In the genomic region with DNA sequence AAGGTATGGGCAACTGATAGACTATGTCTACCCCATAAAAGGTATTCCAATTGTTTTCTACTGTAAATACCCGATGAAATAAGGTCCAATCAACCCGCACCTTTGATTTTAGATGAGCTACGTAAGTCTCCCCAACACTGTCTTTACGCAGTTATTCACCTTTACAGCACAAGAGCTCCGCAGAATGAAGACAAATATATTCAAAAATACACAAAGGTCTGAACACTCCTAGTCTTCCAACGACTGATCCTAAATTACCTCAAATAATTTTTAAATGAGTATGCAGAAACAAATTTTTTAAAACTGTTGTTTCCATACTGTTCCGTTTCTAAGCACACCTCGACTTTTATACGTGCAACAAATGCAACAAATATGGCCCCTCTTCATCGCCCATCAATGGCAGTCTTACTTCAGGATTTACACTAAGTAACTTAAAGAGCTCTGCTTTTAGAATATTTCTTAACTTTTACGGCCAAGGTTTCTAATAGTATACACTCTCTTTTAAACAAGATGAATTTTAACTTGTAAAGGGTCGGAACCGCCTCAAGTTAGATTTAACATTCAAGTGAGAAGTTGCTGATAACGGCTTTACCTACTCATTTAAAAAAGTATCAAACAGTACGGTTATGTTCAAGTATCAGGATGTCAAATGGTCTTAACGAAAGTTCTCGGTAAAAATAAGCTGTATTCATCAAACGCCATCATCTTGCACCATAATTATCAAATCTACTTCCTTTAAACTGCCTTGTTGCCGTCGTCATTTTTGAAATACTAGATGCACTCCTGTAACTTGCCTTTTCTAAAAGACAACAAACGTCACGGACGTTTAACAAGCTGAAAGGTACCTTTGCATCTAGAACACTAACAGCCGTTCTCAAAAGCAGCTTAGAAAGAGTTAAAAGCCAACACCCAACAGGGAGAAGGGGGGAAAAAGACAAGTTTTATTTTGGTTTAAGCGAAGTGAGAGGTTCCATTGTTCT, we compare ENCODE assay signal across 8 mouse cellular contexts. TPM values are rescaled to one million over a fixed set of nuclear protein-coding genes. Genes with fewer than 3 reads are reported as not detected.
A peak's percentile ranks its signal among the peaks of the same experiment; 100 is the strongest.
DNase-seq lines count a peak whose midpoint lies in the region; ATAC-seq and TF ChIP-seq lines count a peak whose summit lies in the region.

No protein-coding gene starts in this region.

- no peaks in the 10 kb centered on the region for H3K36me3 ChIP-seq in lung, postnatal 0 days (ENCODE audit: insufficient read depth, low read length)
- 0 out of 2 replicates have a peak, but pooled peaks cover 2% of the 10 kb centered on the region for H3K36me3 ChIP-seq in heart, postnatal 0 days (replicated peaks; ENCODE audit: control insufficient read depth, insufficient read depth, low read length)
- H3K36me3 ChIP-seq in midbrain, embryonic 12.5 days, result peaks cover 7% of the 10 kb centered on the region; the same call in 1 of the 2 replicates

- peak overlapping the region; percentile 48 for H3K4me2 ChIP-seq in lung, postnatal 0 days (replicated peaks; ENCODE audit: low read depth, low read length)
- H3K4me2 ChIP-seq in heart, postnatal 0 days (ENCODE audit: low read depth, low read length), result peak overlapping the region; percentile 63
- peak overlapping the region; percentile 57 for H3K4me2 ChIP-seq in midbrain, embryonic 12.5 days (replicated peaks)

- DNase-seq in lung, postnatal 0 days (ENCODE audit: low spot score), result peak; percentile 79
- no peak for DNase-seq in lung, postnatal 4 days
- peak; percentile 54 for DNase-seq in adipocyte (ENCODE audit: low spot score)
- DNase-seq in heart, postnatal 0 days (ENCODE audit: low spot score), result no peak
- no peak for DNase-seq in cerebellum, adult 18-20 months
- no peak for DNase-seq in left cerebral cortex, adult 8-10 months (ENCODE audit: low spot score in 2 of 2)

- WGBS in lung, postnatal 0 days, result under 1% methylated on average over 25 of the region's 25 CpGs
- WGBS in heart, postnatal 0 days, result under 1% methylated on average over 25 of the region's 25 CpGs
- under 1% methylated on average over 25 of the region's 25 CpGs for WGBS in midbrain, embryonic 12.5 days

- peak overlapping the region; percentile 100 for H3K9ac ChIP-seq in lung, postnatal 0 days (replicated peaks; ENCODE audit: low read depth)
- H3K9ac ChIP-seq in heart, postnatal 0 days (replicated peaks; ENCODE audit: low read depth, low read length), result peak overlapping the region; percentile 100
- peak overlapping the region; percentile 100 for H3K9ac ChIP-seq in midbrain, embryonic 12.5 days (replicated peaks)

- no peaks in the 10 kb centered on the region for H3K9me3 ChIP-seq in lung, postnatal 0 days (ENCODE audit: low read length)
- no peaks in the 10 kb centered on the region for H3K9me3 ChIP-seq in heart, postnatal 0 days (replicated peaks; ENCODE audit: control insufficient read depth, low read length)
- H3K9me3 ChIP-seq in midbrain, embryonic 12.5 days, result no peaks in the 10 kb centered on the region

- peak overlapping the region; percentile 88 for H3K4me3 ChIP-seq in lung, postnatal 0 days (ENCODE audit: low read depth, low read length)
- peak overlapping the region; percentile 100 for H3K4me3 ChIP-seq in heart, postnatal 0 days (ENCODE audit: low read depth, low read length)
- peak overlapping the region; percentile 98 for H3K4me3 ChIP-seq in midbrain, embryonic 12.5 days

- H3K4me1 ChIP-seq in lung, postnatal 0 days (ENCODE audit: insufficient read depth, low read depth, low read length), result peaks cover 12% of the 10 kb centered on the region; the same call in 1 of the 2 replicates
- peaks cover 12% of the 10 kb centered on the region for H3K4me1 ChIP-seq in heart, postnatal 0 days (ENCODE audit: control insufficient read depth, insufficient read depth)
- peaks cover 12% of the 10 kb centered on the region for H3K4me1 ChIP-seq in midbrain, embryonic 12.5 days

- no peaks in the 10 kb centered on the region for H3K27me3 ChIP-seq in lung, postnatal 0 days (replicated peaks; ENCODE audit: insufficient read depth, low read length)
- H3K27me3 ChIP-seq in heart, postnatal 0 days (ENCODE audit: control insufficient read depth, insufficient read depth, low read length), result no peaks in the 10 kb centered on the region
- H3K27me3 ChIP-seq in midbrain, embryonic 12.5 days, result no peaks in the 10 kb centered on the region

- TF ChIP-seq CTCF in lung, postnatal 0 days (IDR thresholded peaks at IDR 0.05), result no peak
- no peak for TF ChIP-seq CTCF in heart, postnatal 0 days (IDR thresholded peaks at IDR 0.05; ENCODE audit: low read depth)

- peak overlapping the region; percentile 100 for H3K27ac ChIP-seq in lung, postnatal 0 days (ENCODE audit: low read length)
- peak overlapping the region; percentile 100 for H3K27ac ChIP-seq in heart, postnatal 0 days (ENCODE audit: low read depth)
- H3K27ac ChIP-seq in midbrain, embryonic 12.5 days (replicated peaks), result peak overlapping the region; percentile 100

- ATAC-seq in lung, postnatal 0 days, result no peak
- ATAC-seq in heart, postnatal 0 days (ENCODE audit: insufficient read depth, low read depth), result no peak
- no peak for ATAC-seq in midbrain, embryonic 12.5 days (ENCODE audit: low FRiP score, low read depth)
- no peak for ATAC-seq in frontal cortex, adult (ENCODE audit: low TSS enrichment)

- TF ChIP-seq EP300 in lung, postnatal 0 days (IDR thresholded peaks at IDR 0.05), result no peak; the same call in none of the 2 replicates
- no peak for TF ChIP-seq EP300 in heart, postnatal 0 days (IDR thresholded peaks at IDR 0.05; ENCODE audit: low read depth)

RNA-seq across cellular contexts. Expression of a gene that starts 15.3 kb away (rescaled TPM):
- 38.0 and 39.9 TPM in 2 replicates for polyA plus RNA-seq in lung, postnatal 0 days (2015; fragmentation: Nextera tagmentation; extraction: Ambion mirVana)
- 43.0 and 65.5 TPM in 2 replicates for total RNA-seq in heart, postnatal 0 days (2014; rRNA removed; ENCODE audit: low replicate concordance)
- polyA plus RNA-seq in heart, postnatal 0 days (2015; fragmentation: Nextera tagmentation; extraction: Ambion mirVana), result 31.1 and 32.2 TPM in 2 replicates
- 54.8 and 61.4 TPM in 2 replicates for polyA plus RNA-seq in midbrain, embryonic 12.5 days (2016; fragmentation: Nextera tagmentation; extraction: Ambion mirVana)
- 10 to 100 TPM; 45.2 to 57.4 (median 48.6) TPM for total RNA-seq in left cerebral cortex, adult 8-10 months (2022)

Comparison
In these comparisons a context has a peak if more than half of its experiments do, and no peak if none do; other contexts are left out.
1. DNase-seq: peak in lung, postnatal 0 days (single experiment) and adipocyte (single experiment); none in lung, postnatal 4 days (0 of 2), heart, postnatal 0 days (single experiment), cerebellum, adult 18-20 months (0 of 2) and left cerebral cortex, adult 8-10 months (0 of 2).
2. Peak in every context shown above with its lines, with median percentiles within 50 percentile points of each other: H3K27ac ChIP-seq, H3K4me2 ChIP-seq, H3K4me3 ChIP-seq and H3K9ac ChIP-seq.